ENCODE assay signal across 8 mouse cellular contexts in the genomic region with DNA sequence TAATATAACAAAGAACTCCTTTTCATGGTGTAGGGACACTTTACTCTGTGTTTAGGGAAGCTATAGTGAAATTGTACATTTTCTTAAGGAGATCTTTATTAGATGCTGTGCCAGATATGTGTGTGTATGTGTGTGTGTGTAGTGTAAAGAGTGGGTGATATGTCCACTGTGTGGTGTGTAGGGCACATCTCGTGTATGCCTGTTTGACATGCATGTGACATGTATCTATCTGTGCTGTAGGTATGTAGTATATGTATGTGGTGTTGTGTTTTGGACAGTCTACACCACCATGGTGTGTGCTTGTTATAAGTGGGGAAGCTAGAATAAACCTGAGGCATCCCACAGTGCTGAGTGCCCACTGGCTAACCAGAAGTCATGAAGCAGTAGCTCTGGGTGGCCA. TPM values are rescaled to one million over a fixed set of nuclear protein-coding genes. Genes with fewer than 3 reads are reported as not detected.
DNase-seq lines count a peak whose midpoint lies in the region; ATAC-seq and TF ChIP-seq lines count a peak whose summit lies in the region.

No protein-coding gene starts in this region.

- H3K9me3 ChIP-seq in forebrain, embryonic 11.5 days (ENCODE audit: control insufficient read depth, low read length): no peaks in the 10 kb centered on the region
- no peaks in the 10 kb centered on the region for H3K9me3 ChIP-seq in intestine, embryonic 15.5 days
- H3K9me3 ChIP-seq in neural tube, embryonic 12.5 days: no peaks in the 10 kb centered on the region

- H3K4me2 ChIP-seq in forebrain, embryonic 11.5 days (ENCODE audit: low read depth, low read length, severe bottlenecking): peak overlapping the region; percentile 57; the same call in 1 of the 2 replicates
- peak overlapping the region; percentile 54; the same call in 1 of the 2 replicates for H3K4me2 ChIP-seq in intestine, embryonic 15.5 days (replicated peaks)
- peak overlapping the region; percentile 57 for H3K4me2 ChIP-seq in neural tube, embryonic 12.5 days (replicated peaks)

- H3K4me3 ChIP-seq in left cerebral cortex, adult 2 months: peak overlapping the region; percentile 39
- no peak overlapping the region; the same call in 1 of the 2 replicates for H3K4me3 ChIP-seq in forebrain, embryonic 11.5 days (ENCODE audit: low read depth, low read length)
- H3K4me3 ChIP-seq in intestine, embryonic 15.5 days (replicated peaks): no peak overlapping the region
- H3K4me3 ChIP-seq in neural tube, embryonic 12.5 days: no peak overlapping the region

- peak overlapping the region; percentile 20; the same call in 1 of the 2 replicates for H3K27ac ChIP-seq in left cerebral cortex, adult 2 months
- no peak overlapping the region for H3K27ac ChIP-seq in forebrain, embryonic 11.5 days (ENCODE audit: low read depth, low read length)
- no peak overlapping the region for H3K27ac ChIP-seq in intestine, embryonic 15.5 days
- H3K27ac ChIP-seq in neural tube, embryonic 12.5 days: no peak overlapping the region

- peak overlapping the region; percentile 59 for H3K9ac ChIP-seq in forebrain, embryonic 11.5 days (ENCODE audit: low read length)
- H3K9ac ChIP-seq in intestine, embryonic 15.5 days: no peak overlapping the region
- H3K9ac ChIP-seq in neural tube, embryonic 12.5 days: 0 out of 2 replicates have a peak overlapping the region, but pooled peaks have one; percentile 46

- intact Hi-C loops in left cerebral cortex, adult 2 months (cut with DNase I): loop anchor here (5.0 kb wide), 1 partner anchor 327 kb away; no protein-coding TSS in a partner anchor
- intact Hi-C loops in left cerebral cortex, postnatal 14 days (cut with DNase I): loop anchor here (10.0 kb wide), 1 partner anchor 324 kb away; no protein-coding TSS in a partner anchor

- TF ChIP-seq CTCF in left cerebral cortex, adult 2 months (IDR thresholded peaks at IDR 0.05): no peak

- ATAC-seq in forebrain, embryonic 11.5 days (replicated peaks; ENCODE audit: low FRiP score): peak; percentile 31; the same call in 1 of the 2 replicates
- no peak for ATAC-seq in intestine, embryonic 15.5 days
- ATAC-seq in neural tube, embryonic 12.5 days (ENCODE audit: low FRiP score, low read depth): peak; percentile 29
- no peak for ATAC-seq in frontal cortex, adult (ENCODE audit: low TSS enrichment)

- no peak for DNase-seq in left cerebral cortex, adult 2 months (ENCODE audit: extremely low spot score in 1 of 2, low spot score in 2 of 2)
- DNase-seq in left cerebral cortex, postnatal 14 days (ENCODE audit: low spot score in 2 of 2): no peak
- DNase-seq in forebrain, embryonic 11.5 days (ENCODE audit: low spot score): no peak
- no peak for DNase-seq in urinary bladder, postnatal 25 days (ENCODE audit: low spot score)
- no peak for DNase-seq in layer of hippocampus, adult 9-11 months

- H3K36me3 ChIP-seq in forebrain, embryonic 11.5 days (ENCODE audit: control insufficient read depth, insufficient read depth, low read length): no peaks in the 10 kb centered on the region
- no peaks in the 10 kb centered on the region for H3K36me3 ChIP-seq in intestine, embryonic 15.5 days
- H3K36me3 ChIP-seq in neural tube, embryonic 12.5 days: no peaks in the 10 kb centered on the region

- 78% methylated on average over 1 of the region's 1 CpGs for WGBS in forebrain, embryonic 11.5 days
- 76% methylated on average over 1 of the region's 1 CpGs for WGBS in intestine, embryonic 15.5 days
- WGBS in neural tube, embryonic 12.5 days: 72% methylated on average over 1 of the region's 1 CpGs

- peaks cover 2% of the 10 kb centered on the region; the same call in 1 of the 2 replicates for H3K27me3 ChIP-seq in forebrain, embryonic 11.5 days (ENCODE audit: control insufficient read depth, insufficient read depth, low read length)
- H3K27me3 ChIP-seq in intestine, embryonic 15.5 days (replicated peaks): no peaks in the 10 kb centered on the region
- peaks cover 21% of the 10 kb centered on the region for H3K27me3 ChIP-seq in neural tube, embryonic 12.5 days (replicated peaks)

- peaks cover 16% of the 10 kb centered on the region for H3K4me1 ChIP-seq in forebrain, embryonic 11.5 days (replicated peaks; ENCODE audit: control insufficient read depth, insufficient read depth, low read length)
- H3K4me1 ChIP-seq in intestine, embryonic 15.5 days (replicated peaks): peaks cover 15% of the 10 kb centered on the region
- H3K4me1 ChIP-seq in neural tube, embryonic 12.5 days: peaks cover 36% of the 10 kb centered on the region

RNA-seq across cellular contexts. Expression of a gene that starts 0.4 kb away (rescaled TPM):
- 1 to 10 TPM; 6.7 to 7.1 TPM for total RNA-seq in left cerebral cortex, adult 2 months (2021)
- total RNA-seq in left cerebral cortex, postnatal 14 days (2021): 1 to 10 TPM; 6.7 to 7.0 TPM
- 1.7 and 2.1 TPM in 2 replicates for polyA plus RNA-seq in forebrain, embryonic 11.5 days (2014; fragmentation: Nextera tagmentation; extraction: Ambion mirVana)
- polyA plus RNA-seq in intestine, embryonic 15.5 days (2015; fragmentation: Nextera tagmentation; extraction: Ambion mirVana): 0.94 and 0.95 TPM in 2 replicates
- polyA plus RNA-seq in neural tube, embryonic 12.5 days (2016; fragmentation: Nextera tagmentation; extraction: Ambion mirVana): 2.6 and 2.7 TPM in 2 replicates

RNA-seq across cellular contexts. Expression of a gene that starts 20.9 kb away (rescaled TPM):
- 10 to 100 TPM; 53.9 to 54.6 TPM for total RNA-seq in left cerebral cortex, adult 2 months (2021)
- 10 to 100 TPM; 43.2 to 44.1 TPM for total RNA-seq in left cerebral cortex, postnatal 14 days (2021)
- 35.7 and 38.5 TPM in 2 replicates for polyA plus RNA-seq in forebrain, embryonic 11.5 days (2014; fragmentation: Nextera tagmentation; extraction: Ambion mirVana)
- 19.1 and 19.5 TPM in 2 replicates for polyA plus RNA-seq in intestine, embryonic 15.5 days (2015; fragmentation: Nextera tagmentation; extraction: Ambion mirVana)
- 44.5 and 49.9 TPM in 2 replicates for polyA plus RNA-seq in neural tube, embryonic 12.5 days (2016; fragmentation: Nextera tagmentation; extraction: Ambion mirVana)

Comparison
In these comparisons a context has a peak if more than half of its experiments do, and no peak if none do; other contexts are left out.
1. ATAC-seq: peak in forebrain, embryonic 11.5 days (single experiment) and neural tube, embryonic 12.5 days (single experiment); none in intestine, embryonic 15.5 days (single experiment) and frontal cortex, adult (single experiment).
2. Peak in every context shown above with its lines, with median percentiles within 50 percentile points of each other: H3K4me2 ChIP-seq.